Mouse (Mus musculus): ENCODE data around the gene Rora. TPM values are rescaled to one million over a fixed set of nuclear protein-coding genes. Genes with fewer than 3 reads are reported as not detected.

Gene Rora
- total RNA-seq, 2 experiments from 2014 or later = 94.6 to 95.7 TPM

GRCm38 (mm10) chr9:68687251-68687874, 33.8 kb downstream of the Rora start:
- DNase-seq (ENCODE audit: low spot score in 2 of 2) = no peak

GRCm38 (mm10) chr9:68688151-68688550, 34.6 kb downstream of the Rora start:
- no peak for DNase-seq (ENCODE audit: low spot score in 2 of 2)

DNA sequence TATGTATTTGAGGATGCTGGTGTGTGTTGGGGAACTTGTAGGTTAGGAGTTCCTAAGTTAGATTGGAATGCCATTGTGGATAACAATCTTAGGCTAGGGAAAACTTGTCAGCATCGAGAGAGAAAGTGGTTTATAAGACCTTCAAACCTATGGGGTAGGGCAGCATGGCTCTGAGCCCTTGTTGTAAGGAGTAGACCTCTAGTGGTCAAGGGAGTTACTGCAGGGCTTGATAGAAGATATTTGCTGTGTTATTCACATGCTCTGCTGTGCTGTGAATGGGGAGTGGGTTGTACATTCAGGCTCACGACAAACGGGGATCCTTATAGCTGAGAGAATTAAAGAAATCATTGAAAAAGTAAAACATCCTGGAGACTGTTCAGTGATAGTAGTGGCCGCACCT, 35.8 kb downstream of the Rora start:
- DNase-seq (ENCODE audit: low spot score in 2 of 2) = no peak

- no peak for DNase-seq (ENCODE audit: low spot score in 2 of 2)
Observed at GRCm38 (mm10) chr9:68694889-68695495, 41.4 kb downstream of the Rora start.

- DNase-seq (ENCODE audit: low spot score in 2 of 2) = no peak
Observed at GRCm38 (mm10) chr9:68695496-68695969, 41.9 kb downstream of the Rora start.

DNA sequence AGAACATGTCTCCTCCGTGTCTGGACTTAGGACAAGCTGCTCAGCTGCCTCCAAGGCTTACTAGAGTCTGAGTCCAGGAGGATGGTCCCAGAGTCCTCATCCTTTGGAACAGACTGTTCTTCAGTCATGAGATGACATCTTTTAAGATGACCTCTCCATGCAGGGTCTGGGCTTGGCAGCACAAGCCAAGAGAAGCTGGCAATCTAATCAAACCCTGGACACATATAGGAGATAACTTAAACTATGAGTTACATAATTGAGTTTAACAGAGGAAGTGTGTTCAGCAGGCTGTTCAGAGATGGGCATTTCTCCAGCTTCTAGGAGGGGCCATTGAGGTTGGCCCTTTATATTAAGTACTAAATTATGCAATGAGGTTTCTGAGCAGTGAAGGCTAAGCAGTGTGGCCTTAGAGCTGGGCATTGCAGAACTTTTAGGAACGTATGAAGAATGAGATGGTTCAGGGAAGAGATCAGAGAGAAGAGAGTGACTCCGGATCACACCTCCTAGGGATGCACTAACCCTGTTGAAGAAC, 42.9 kb downstream of the Rora start:
- DNase-seq (ENCODE audit: low spot score in 2 of 2) = no peak

DNA sequence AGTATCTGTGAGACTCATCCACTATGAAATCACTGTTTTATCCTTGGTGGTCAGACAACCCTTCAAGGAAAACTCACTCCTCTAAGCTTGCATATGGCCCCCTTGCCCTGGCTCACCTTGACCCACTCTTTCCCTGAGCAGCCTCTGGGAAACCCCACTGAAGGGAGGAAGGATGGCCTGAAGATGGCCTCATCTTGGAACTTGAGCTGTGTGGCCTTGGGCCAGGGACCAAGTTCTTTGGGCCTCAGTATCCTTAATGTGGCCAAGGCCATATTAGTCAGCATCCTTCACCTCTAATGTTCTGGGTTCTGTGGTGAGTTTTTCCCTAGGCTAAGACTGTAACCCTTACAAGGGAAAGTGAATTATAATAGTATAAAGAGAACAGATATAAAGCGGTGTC, 45.8 kb downstream of the Rora start:
- DNase-seq (ENCODE audit: low spot score in 2 of 2) = no peak

- no peak for DNase-seq (ENCODE audit: low spot score in 2 of 2)
Observed at GRCm38 (mm10) chr9:68699856-68700255, 46.3 kb downstream of the Rora start.

DNA sequence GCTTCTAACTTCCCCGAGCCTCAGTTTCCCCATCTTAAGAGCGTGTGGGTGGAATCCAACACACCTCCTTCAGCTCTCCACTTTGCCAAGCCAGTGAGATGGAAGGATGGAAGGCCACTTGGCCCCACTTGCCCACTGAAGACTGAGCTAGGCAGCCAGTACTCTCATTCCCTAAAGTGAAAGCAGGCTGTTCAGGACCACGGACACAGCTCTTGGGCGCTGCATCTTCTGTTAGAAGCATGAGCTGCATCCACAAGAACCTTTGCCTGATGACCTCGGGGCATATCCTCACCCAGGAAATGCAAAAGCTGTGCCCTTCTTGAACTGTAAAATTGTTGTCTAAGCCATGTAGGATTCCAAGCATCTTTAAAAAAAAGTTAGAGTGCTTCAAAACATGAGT, 54.0 kb downstream of the Rora start:
- DNase-seq (ENCODE audit: low spot score in 2 of 2) = no peak

- no peak for DNase-seq (ENCODE audit: low spot score in 2 of 2)
Observed at GRCm38 (mm10) chr9:68709232-68709631, 55.6 kb downstream of the Rora start.

GRCm38 (mm10) chr9:68710893-68711654, 57.5 kb downstream of the Rora start:
- DNase-seq (ENCODE audit: low spot score in 2 of 2) = no peak

- no peak for DNase-seq (ENCODE audit: low spot score in 2 of 2)
Observed at GRCm38 (mm10) chr9:68716961-68717360, 63.4 kb downstream of the Rora start.

- DNase-seq (ENCODE audit: low spot score in 2 of 2) = no peak
Observed at GRCm38 (mm10) chr9:68718427-68718826, 64.8 kb downstream of the Rora start.

DNA sequence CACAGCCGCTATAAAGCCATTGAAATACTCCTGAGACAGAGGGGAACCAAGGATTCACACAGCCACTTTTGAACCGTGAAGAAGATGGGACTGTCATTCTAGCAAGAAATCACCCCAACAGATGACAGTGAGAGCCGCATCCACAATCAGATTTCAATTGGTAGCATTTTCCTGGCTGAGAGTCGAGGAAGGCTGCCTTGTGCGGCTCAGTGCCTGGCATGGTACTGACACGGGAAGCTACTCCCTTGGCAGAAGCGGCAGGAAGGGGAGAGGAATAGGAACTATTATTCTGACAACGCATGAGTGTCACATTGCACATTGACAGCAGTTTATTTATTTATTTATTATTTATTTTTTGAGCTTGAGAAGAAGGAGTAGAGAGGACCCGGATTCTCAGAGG, 65.7 kb downstream of the Rora start:
- no peak for DNase-seq (ENCODE audit: low spot score in 2 of 2)

DNA sequence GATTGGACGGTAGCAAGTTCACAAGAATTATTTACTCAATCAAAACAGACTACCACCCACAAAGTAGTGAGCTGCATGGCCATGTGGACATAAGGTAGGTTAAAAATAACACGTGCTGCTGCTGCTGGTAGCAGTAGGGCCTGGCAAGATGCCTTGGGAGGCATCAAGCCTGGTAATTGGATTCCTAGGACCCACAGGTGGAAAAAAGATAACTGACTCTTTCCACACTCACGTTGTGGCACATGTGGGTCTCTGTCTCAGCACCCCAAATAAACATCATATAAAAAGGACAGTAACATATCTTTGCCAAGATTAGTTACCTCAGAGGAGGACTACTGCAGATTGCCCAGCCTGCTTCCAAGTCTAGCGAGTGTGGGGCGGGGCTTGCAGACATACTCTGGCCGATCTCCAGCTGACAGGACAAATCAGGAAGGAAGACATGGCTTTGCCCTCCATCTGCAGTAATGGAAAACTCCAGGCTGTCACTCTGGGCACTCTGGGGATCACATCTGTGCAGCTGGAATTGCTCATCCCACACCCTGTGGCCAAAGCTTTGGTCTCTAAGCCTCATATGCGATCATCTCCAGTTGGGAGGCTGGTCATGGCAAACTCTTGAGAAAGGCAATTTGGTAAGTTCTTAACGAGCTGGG, 71.2 kb downstream of the Rora start:
- no peak for DNase-seq (ENCODE audit: low spot score in 2 of 2)

GRCm38 (mm10) chr9:68727166-68727855, 73.7 kb downstream of the Rora start:
- DNase-seq (ENCODE audit: low spot score in 2 of 2) = no peak

GRCm38 (mm10) chr9:68731438-68731837, 77.9 kb downstream of the Rora start:
- no peak for DNase-seq (ENCODE audit: low spot score in 2 of 2)

DNA sequence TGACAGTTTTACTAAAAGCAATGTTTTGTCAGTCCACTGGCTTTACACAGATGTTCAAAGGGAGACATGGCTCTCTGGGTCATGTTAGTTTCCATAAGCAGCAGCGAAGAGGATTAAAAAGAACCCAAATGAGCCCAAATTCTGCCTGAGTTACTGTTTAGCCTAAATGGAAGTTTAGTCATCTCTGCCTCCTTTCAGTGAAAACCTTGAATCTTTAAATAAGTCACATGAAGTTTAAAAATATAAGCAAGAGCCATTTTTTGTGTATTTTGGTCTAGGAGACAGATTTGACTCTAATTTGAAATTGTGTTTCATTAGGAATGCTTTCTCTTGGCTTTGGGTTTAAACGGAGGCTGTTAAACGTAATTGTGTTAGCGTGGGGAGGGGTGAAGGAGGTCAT, 79.3 kb downstream of the Rora start:
- no peak for DNase-seq (ENCODE audit: low spot score in 2 of 2)

DNA sequence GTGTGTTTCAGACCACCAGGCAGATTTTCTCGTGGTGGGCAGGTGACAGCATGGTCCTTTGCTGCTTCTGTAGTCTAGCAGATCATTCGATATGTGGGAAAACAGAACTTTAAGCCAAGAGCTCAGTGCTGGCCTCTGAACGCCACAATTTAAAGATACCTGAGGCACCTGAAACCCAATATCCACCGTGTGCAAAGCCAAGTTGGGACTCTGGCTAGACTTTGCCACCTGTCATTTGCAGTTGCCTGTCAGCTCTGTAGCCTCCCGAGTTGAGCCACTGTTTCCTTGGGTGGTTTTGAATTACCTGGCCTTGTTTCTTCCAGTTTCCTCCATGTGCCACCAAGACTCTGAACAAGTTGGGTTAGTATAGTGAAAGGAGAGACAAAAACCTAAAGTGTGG, 82.3 kb downstream of the Rora start:
- DNase-seq (ENCODE audit: low spot score in 2 of 2) = no peak

GRCm38 (mm10) chr9:68737197-68737736, 83.7 kb downstream of the Rora start:
- no peak for DNase-seq (ENCODE audit: low spot score in 2 of 2)

Data from adrenal gland, postnatal 4 days (tissue).